In genomic region chr3:58399931-58400330, GRCm38 (mm10) we compare ENCODE assay signal across 13 mouse cellular contexts.
"Had no signal": no experiment of that assay in that cellular context is flagged by ENCODE, and none has a peak within 500 bp of the region (broad histone marks: within the 10 kb centered on the region; RNA-seq: fewer than 3 reads in every experiment).

No protein-coding gene starts in this region.

- H3K4me3 ChIP-seq: limb, embryonic 12.5 days; midbrain, embryonic 13.5 days had no signal

- H3K4me1 ChIP-seq: limb, embryonic 12.5 days; midbrain, embryonic 13.5 days had no signal

- H3K27ac ChIP-seq: kidney, postnatal 0 days; limb, embryonic 12.5 days; liver, embryonic 14.5 days; midbrain, embryonic 13.5 days; stomach, postnatal 0 days had no signal

- DNase-seq: kidney, postnatal 36 days; layer of hippocampus, adult 9-11 months; layer of hippocampus, postnatal 36 days; liver; lung, adult 18-20 months; right cerebral cortex, adult 18-20 months; right cerebral cortex, postnatal 25 days; thymus, postnatal 4 days had no signal
